Mouse (Mus musculus): ENCODE data around the gene BC051665.

The BC051665 gene

DNA sequence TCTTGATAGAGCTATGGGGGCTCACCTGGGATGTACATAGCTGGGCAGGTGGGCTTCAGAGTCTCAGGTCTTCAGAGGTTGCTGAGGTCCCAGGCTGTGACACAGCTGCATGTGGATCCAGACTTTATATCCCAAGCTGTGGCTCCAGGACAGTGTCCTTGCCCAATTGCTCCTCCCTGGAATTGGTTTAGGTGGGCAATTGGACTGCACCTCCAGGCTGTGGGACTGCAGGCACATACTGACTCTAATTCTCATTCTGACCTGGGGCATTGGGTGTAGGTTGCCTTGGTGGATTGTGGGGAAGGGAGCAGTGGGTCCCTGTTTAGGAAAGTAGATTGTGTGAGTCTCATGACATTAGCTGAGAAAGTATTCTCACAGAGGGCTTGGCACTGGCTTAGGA lies at the start of gene BC051665:
BC051665 (minus strand) TSS at position 101 of the 400 bp plus-strand sequence.
- DNase-seq (ENCODE audit: low read depth, low spot score) = no peak

DNA sequence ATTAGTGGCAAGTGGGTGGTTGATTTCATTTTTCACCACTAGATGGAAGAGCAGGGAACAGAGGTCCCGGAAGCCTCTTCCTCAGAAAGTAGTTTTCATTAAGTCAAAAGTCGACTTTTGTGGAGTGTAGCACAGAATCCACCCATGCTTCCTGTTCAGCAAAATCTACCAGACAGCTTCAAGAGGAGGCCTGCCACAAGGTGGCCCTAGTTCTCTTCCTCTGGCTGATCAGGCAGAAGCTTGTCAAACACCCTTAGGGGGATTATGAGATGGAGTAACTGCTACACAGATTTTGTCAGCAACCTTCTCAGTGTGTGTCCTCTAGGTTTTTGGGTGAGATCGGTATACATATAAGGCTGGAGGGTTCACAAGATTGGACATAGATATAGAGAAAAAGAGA lies 39.9 kb upstream of the BC051665 start:
- DNase-seq (ENCODE audit: low read depth, low spot score) = peak; percentile 10

DNA sequence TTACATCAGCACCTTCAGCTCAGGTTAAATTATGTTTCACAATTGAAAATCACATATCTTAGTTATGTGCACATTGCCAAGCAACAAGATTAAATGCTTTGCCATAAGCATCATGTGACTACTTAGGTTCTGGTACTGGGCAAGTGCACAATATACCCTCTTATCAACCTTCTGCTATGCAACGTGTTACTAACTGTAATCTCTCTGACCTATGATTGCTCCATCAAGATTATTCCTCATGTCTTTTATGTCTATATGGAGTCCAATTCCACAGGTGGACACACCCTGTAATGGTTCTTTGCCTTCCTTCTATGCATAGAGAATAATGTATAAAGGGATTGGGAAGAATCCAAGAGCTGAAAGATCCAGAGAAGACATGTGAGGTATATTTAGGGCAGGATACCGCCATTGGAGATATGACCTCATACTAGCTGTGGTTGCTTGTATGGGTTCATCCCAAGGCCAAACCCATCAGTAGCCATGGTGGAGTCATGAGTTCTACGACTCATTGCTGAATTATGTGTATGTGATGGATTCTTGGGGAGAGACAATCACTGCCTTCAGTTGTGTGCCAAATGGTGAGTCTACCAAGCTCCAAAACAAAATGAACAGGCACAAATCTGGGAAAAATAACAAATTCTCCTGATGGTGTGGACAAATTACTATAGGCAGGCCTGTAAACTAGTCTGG lies 34.5 kb upstream of the BC051665 start:
- no peak for DNase-seq (ENCODE audit: low read depth, low spot score)

DNA sequence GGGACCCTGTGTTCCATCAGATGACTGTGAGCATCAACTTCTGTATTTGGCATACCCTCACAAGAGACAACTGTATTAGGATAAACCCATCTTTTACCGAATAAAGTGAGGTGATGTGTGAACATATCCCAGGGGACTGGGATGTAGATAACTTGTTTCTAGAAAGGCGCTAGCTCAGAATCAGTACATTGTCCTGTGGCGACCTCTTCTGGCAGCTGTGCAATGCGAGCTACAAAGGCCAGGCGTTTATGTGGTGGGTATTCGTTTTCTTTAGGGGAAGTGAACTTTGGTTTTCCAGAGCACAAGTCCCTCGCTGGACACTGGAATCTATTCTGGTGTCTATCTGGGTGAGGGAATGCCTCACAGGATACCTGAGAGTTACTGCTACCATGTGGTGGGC lies 33.3 kb upstream of the BC051665 start:
- peak; percentile 59 for DNase-seq (ENCODE audit: low read depth, low spot score)

DNA sequence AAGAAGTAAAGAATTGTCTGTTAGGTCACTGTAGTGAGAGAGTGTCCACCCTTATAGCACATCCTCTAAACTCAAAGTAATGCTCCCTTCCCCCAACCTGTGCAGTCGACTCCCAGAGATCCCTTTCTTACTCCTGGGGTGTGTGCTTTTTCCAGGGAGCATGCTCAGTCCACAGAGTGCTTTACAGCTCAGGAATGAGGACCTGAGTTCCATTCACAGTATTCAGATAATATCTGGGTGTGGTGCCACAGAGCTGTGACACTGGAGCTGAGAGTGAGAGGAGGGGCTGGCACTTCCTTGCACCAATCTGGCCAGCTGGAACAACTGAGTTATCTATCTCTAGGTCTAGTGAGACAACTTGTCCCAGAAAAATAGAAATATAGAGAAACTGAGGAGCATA lies 27.6 kb upstream of the BC051665 start:
- DNase-seq (ENCODE audit: low read depth, low spot score) = no peak

DNA sequence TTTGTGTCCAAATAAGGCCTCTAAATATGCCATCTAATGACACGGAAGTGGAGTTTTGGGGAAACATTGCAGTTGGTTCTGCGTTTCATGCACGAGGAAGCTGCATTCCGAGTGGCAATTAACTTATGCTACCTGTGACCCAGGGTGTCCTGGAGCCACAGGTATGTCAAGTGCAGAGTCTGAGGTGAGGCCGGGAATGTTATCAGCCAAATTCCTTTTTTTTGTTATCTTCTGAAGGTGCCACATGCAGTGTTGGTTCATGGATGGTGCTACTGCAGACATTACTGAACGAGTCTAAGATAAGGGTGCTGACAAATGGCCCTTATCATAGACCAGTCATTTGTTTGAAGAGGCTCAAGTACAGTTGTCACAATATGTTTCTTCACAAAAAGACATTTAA lies 26.6 kb upstream of the BC051665 start:
- no peak for DNase-seq (ENCODE audit: low read depth, low spot score)

DNA sequence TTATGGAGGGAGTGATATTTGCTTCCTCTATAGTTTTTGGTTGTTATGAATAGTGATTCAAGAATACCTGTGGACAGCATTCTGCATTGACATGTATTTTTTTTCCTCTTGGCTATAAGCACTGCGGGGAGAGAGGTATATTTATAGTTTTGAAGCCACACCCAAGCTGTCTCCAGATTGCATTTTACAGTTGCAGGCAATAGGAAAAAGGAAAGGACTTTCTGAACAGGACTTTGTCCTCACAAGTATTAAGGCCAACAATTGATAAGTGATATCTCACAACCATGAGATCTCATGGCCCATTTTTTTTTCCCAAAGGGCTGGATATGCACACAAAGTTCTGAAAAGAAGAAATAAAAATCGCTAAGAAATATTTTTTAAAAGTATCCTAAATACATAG lies 23.5 kb upstream of the BC051665 start:
- no peak for DNase-seq (ENCODE audit: low read depth, low spot score)

DNA sequence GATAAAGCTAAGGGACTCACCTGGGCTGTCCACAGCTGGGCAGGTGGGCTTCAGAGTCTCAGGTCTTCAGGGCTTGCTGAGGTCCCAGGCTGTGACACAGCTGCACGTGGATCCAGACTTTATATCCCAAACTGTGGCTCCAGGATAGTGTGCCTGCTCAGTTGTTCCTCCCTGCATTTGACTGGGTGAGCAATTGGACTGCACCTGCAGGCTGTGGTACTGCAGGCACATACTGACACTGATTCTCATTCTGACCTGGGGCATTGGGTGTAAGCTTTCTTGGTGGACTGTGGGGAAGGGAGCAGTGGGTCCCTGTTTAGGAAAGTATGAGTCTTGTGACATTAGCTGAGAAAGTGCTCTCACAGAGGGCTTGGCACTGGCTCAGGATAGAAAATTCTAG lies 16.6 kb upstream of the BC051665 start, which contains the start of gene Ctsll3:
Ctsll3 (minus strand) TSS at position 101 of the 400 bp plus-strand sequence.
- no peak for DNase-seq (ENCODE audit: low read depth, low spot score)

DNA sequence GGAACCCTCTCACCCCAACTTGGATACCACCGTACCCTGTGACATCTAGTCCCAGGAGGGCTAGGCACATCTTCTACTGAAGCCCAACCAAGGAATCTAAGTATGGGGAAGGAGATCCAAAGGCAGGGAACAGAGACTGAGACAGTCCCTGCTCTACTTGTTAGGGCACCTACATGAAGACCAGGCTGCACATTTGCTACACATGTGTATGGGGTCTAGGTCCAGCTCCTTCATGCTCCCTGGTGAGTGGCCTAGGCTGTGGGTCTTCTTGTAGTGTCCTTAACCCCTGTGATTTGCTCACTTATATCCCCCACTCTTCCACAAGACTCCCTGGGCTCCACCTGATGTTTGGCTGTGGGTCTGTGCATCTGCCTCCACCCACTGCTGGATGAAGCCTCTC lies 3.3 kb upstream of the BC051665 start:
- DNase-seq (ENCODE audit: low read depth, low spot score) = no peak

DNA sequence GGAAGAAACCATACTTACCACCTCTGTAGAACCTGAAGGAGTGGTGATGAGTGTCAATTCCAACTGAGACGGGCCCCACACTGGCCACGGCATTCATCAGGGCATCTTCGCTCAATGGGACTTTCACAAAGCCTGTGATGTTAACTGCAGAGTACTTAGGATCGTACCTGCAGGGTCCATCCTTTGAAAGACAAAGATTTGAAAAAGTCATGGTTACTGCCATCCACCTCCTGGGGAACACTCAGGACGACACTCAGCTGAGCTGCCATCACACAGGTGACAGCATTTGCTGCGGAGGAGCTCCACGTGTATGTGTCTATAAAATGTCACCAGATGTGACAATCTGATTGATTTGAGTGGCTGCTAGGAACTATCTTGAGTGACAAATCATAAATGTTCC lies 2.9 kb downstream of the BC051665 start:
- DNase-seq (ENCODE audit: low read depth, low spot score) = no peak

DNA sequence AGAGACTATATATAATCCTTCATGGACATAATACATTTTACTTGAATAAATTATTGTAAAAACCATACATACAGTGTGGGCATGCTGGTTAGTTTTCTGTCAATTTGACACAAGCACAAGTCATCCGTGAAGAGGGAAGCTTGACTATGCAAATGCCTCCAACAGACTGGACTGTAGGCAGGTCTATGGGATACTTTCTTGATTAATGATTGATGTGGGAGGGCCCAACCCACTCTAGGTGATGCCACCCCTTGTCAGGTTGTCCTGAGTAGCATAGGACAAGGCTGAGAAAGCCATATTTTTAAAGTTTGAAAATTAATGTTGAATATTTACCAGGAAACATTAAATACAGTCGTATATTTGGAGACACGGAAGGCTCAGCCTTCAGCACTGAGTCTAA lies 5.6 kb downstream of the BC051665 start:
- DNase-seq (ENCODE audit: low read depth, low spot score) = no peak

DNA sequence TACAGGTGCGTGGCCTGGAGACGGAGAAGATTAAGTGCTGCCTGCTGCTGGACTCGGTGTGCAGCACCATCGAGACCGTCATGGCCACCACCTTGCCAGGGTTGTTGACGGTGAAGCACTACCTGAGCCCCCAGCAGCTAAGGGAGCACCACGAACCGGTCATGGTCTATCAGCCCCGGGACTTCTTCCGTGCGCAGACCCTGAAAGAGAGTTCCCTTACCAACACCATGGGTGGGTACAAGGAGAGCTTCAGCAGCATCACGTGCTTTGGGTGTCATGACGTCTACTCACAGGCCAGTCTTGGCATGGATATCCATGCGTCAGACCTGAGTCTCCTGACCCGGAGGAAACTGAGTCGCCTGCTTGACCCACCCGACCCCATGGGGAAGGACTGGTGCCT lies 25.0 kb downstream of the BC051665 start:
- DNase-seq (ENCODE audit: low read depth, low spot score) = no peak

DNA sequence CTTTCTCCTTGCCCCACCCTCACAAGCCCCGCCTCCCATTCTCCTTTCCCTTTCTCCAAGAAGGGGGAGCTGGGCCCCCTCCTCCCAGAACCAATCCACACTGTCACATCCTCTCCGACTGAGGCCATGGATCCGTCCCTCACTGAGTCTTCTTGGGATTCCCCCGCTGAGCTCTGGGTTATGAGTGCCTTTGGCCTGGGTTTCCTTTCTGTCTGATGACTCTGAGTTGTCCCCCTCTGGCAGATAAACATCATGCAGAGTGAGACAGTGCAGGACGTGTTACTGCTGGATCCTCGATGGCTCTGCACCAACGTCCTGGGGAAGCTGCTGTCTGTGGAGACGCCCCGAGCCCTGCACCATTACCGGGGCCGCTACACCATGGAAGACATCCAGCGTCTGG lies 25.8 kb downstream of the BC051665 start:
- DNase-seq (ENCODE audit: low read depth, low spot score) = no peak

DNA sequence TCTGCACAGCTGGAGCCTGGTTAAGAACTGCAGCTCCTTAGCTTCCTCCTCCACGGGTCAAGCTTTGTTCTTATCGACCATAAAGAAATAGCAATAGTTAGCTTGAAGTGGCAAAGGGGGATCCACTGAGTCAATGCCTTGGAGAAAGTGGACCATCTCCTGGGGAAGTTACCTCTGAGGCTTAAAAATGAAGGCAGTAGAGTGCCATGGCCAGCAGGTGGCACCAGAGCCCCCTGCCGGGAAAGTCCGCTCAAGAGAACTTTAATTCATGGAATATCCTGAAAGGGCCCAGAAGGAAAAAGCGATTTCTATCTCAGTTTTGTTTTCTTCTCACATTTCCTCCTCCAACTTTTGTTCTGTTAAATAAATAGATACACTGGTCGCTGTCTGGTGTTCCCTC lies 27.0 kb downstream of the BC051665 start:
- peak; percentile 71 for DNase-seq (ENCODE audit: low read depth, low spot score)

DNA sequence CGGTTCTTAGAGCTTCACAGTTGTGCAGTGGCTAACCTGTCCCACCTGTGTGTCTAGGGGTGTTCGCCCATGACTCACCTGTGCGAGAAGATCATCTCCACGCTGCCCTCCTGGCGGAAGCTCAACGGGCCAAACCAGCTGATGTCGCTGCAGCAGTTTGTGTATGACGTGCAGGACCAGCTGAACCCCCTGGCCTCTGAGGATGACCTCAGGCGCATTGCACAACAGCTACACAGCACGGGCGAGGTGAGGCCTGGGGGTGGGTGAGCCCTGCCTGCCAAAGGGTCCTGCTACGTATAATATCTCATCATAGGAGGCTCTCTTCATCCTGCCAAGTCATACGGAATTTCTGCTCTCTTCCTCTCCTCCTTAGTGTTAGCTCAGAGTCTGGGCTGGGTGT lies 28.9 kb downstream of the BC051665 start:
- no peak for DNase-seq (ENCODE audit: low read depth, low spot score)

DNA sequence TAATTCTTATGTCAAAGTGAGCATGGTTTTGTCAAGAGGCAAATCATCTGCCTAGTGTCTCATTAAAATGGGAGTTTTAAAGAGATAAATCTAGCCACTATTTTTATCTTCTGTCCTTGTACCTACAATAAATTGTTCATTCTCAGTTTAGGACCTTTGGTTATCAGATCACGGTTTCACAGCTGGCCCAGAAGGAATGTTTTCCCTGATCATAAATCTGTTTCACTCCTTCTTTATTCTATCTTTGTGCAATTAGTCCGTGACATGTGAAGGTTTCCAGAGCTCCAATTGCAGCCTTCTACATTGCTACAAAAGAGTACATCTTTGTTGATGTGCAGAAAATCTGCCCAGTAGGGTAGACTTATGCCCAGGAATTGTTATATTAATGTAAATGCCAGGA lies 30.9 kb downstream of the BC051665 start:
- DNase-seq (ENCODE audit: low read depth, low spot score) = no peak

DNA sequence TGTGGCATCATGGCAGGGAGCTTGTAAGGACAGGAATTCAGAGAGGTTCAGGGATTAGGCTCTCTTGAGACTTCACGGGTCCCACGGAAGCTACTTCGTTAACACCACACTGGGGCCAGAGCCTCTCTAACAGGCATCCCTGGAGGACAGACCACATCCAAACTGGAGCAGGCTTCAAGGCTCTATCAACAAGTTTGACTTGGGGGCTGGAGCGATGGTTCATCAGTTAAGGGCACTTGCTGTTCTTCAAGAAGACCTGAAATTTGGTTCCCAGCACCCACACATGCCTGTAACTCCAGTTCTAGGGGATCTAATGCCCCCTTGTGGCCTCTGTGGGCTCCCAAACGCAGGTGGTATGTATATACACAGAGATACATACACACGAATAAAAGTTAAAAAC lies 32.9 kb downstream of the BC051665 start:
- no peak for DNase-seq (ENCODE audit: low read depth, low spot score)

DNA sequence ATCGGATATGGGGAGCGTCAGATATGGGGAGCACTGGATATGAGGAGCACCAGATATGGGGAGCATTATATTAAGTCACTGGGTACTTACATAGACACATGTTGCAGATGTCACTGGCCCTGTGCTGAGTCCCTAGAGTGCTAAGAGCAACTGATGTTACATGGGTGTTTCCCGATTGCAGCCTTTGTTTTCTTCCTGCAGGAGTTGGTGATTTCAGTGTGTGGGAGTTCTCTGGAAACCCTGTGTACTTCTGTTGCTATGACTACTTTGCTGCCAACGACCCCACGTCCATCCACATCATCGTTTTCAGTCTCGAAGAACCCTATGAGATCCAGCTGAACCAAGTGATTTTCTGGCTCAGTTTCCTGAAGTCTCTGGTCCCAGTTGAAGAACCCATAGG lies 35.2 kb downstream of the BC051665 start:
- no peak for DNase-seq (ENCODE audit: low read depth, low spot score)

DNA sequence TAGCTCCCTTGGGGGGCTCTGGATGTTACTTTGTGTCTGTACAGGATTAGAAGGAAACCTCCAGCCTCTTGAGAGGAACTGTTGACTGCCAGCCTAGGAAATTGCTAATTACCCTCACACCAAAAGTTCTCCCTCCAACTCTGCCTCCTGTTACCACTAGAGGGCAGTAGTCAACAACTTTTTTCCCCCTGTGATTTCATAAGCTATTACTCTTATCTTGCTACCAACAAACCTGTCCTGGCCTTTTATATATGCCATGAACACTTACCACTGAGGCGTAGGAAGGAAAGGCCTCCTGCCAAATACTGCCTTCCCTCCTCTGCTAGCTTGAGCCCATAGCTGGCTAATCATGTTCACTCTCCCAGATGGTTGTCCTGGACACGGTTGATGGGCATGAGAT lies 37.6 kb downstream of the BC051665 start:
- DNase-seq (ENCODE audit: low read depth, low spot score) = peak; percentile 48

DNA sequence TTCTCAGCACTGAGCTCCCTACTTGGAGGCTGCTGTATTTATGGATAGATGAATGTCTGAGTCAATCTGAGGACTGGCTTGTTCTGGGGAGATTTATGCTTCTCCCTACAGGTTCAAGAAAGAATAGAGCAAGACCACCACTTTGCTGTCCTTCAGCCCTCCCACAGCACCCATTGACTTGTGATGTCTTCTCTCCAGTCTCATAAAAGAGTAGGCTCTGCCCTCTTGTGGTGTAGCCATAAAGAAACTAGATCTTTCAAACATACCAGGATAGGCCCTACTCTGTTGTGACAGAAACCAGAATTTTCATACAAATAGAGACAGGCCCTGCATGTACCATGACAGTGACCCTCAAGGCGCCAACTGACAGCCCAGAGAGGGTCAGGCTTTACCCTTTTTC lies 39.0 kb downstream of the BC051665 start:
- no peak for DNase-seq (ENCODE audit: low read depth, low spot score)

DNA sequence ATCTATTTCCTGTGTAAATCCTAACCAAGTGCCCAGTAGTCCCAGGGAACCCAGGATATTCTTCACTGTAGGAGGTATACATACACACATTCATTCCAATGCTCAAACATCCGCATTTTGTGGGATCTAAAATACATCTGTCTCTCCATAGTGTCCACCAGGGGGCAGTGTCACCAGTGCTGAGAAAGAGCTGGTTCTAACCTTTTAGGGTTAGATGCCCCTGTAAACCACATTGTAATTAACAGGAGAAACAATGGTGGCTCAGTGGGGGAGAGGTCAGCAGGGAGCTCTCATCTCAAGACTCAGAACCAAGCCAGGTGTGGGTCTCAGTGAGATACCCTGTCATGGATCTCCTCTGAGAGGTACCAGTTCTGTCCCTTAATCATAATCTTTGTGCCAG lies 39.9 kb downstream of the BC051665 start:
- DNase-seq (ENCODE audit: low read depth, low spot score) = peak; percentile 76

DNA sequence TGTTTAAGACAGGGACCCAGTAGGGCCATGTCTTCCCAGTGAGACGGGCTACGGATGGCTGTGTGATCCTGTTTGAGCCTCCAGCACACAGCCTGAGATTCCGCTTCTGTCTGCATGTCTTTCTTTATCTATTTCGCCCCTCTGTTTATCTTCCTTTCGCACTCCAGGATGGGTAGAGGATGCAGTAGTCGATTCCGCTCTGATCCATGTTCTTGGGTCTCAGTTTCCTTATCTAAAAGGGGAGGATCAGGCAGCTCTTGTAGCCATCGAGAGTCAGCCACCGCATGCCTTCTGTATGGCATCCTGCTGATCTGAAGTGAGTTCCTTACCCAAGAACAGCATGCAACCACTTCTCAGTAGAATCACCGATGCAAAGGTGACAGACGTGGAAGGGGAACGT lies 40.8 kb downstream of the BC051665 start:
- no peak for DNase-seq (ENCODE audit: low read depth, low spot score)

DNA sequence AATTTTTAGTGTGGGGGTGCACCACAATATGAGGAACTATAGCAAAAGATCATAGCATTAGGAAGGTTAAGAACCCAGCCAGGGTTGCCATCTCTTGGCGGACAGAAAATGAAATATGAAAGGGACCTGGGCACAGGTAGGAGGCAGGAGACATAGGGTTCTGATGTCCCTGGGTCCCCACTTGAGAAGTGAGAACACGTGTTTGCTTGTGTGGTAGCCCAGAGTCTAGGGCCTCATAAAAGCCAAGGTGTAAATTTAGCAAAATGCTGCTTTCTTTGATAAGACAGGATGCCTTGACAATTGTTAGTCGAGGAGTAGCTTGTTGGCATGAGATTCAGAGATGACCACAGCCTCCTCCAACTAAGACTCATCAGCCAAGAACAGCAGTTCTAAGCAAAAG lies 41.4 kb downstream of the BC051665 start:
- no peak for DNase-seq (ENCODE audit: low read depth, low spot score)

DNA sequence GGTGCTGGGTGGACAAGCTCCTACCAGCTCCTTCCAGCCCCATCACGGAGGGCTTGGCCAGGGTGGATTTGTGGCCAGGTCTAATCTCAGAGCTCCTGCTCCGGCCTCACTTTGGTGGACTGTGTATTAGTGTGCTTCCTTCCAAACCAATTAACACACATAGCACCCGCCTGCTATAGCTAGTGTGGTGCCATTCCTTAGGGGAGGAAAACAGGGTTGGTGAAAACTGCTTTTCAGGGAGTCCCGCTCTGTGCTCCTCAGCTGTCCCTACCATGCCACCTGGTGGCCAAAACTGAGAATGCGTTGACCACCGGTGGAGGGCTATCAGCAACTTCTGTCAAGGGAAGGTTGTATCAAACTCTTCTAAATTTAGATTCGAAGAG lies 42.1 kb downstream of the BC051665 start:
- peak; percentile 81 for DNase-seq (ENCODE audit: low read depth, low spot score)

Data from ZHBTc4 (cell line).